Mouse (Mus musculus) cerebellum, adult 11-12 months (tissue): ENCODE results near the gene Rpgrip1l.

Experiments
- DNase-seq: peaks from one replicate; pipeline ENCODE4 v3.0.0; 2022

The Rpgrip1l gene

DNA sequence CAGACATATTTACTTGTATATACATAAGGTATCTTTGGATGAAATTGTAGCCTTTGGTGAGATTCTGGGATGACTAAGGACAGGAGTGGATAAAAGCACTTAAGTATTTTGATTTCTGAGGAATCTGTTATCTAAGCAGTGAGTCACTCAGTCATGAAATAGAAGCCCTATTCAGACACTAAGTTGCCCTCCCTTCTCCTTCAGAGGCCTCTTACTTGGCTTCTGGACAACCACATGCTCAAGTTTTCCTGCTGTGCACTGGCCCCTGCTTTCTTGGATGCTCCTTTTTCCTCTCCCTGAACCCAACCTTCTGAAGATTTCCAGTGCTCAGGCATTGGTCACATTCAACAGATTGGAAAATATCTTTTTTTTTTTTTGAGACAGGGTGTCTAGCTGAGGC is 48.5 kb downstream of the Rpgrip1l start:
- no peak for DNase-seq

- DNase-seq, result no peak
Measured at GRCm38 (mm10) chr8:91263939-91264338, 49.1 kb downstream of the Rpgrip1l start.

DNA sequence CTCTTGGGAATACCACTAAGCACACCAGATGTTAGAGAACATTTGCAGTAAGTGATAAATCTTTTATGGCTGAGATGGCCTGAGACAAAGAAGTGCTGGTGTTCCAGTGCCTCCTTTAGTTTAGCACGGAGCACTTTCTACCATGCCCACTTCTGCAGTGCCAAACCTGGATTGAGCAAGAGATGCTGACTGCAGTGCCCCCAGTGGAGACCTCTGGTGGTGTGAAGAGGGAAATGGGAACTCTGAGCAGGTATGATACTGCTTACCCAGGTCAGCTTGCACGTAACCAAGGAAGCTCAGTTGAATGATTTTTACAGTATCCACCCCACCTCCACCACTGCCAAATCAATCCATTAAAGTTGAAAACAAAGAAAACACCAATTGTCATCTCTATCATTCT is 51.5 kb downstream of the Rpgrip1l start:
- DNase-seq, result no peak

DNA sequence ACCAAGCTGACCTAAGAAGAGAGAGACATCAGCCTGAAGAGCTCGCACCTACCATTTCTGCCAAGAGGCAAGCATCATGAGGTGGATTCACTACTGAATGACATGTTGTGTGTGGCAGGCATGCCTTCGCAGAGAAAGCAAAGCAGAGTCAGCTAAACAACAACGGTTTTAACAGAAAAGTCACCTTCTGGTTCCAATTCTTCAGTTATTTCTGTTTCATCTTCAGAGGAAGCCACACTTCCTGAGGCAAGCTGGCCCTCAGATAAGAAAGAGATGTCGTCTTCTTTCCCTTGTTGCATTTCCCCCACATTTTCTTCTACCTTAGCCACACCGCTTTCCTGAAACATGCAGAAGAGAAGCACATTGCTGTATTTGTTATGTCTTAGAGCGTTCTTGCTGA is 62.1 kb downstream of the Rpgrip1l start:
- no peak for DNase-seq

- no peak for DNase-seq
Measured at GRCm38 (mm10) chr8:91249758-91250466, 63.1 kb downstream of the Rpgrip1l start.

- no peak for DNase-seq
Measured at GRCm38 (mm10) chr8:91245821-91246454, 67.1 kb downstream of the Rpgrip1l start.

GRCm38 (mm10) chr8:91242721-91243120 is 70.3 kb downstream of the Rpgrip1l start:
- DNase-seq, result no peak

GRCm38 (mm10) chr8:91241873-91242519 is 71.1 kb downstream of the Rpgrip1l start:
- DNase-seq, result no peak

DNA sequence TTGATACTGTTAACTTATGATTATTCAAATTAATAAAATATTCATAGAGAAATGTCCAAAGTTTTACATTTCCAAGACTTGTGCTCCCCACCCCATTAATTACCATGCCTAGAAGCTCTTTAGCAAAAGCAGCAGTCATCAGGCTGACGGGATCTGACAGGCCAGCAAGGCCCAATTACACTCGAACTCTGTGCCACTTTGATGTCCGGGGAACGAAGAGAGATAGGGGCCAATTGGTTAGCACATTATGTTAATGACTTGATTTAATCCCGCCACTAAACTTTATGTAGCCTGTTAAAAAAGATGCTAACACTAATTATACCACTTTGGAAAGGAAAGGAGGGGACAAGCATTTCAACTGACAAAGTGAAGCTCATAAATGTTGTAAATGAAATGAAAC is 71.7 kb downstream of the Rpgrip1l start:
- no peak for DNase-seq

DNA sequence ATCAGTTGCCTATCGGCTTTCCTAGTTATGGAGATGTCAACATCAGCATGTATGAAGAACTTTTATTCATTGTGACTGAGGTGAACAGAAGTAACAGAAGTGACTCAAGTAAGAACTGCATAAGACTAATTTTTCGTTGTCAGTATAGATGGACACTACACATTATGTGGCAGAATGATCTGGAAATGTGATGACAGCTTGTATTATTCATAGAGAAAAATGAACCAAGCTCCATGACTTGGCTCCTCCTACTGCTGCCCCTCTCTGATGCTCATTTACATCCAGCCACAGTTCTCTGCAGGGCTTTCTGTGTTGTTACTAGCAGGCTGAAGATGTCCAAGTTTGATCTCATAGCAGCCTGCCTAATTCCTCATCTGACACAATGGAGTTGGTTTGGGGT is 75.9 kb downstream of the Rpgrip1l start:
- no peak for DNase-seq

DNA sequence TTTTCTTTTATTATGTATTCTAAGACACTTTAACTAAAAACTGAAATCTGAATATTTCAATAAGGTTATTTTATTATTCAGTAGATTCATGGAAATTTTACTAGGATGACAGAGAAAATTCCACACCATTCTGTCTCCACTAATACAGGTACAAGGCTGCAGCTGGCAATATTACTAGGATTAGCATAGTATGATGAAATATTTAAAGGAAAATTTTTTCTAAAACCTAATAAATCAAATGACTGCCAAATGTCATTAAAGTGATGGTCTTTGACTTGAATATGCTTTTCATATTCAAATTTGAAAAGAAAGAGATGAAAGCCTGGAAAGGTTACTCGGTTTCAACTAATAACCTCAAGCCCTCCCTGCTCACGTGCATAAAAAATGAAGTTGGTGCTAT is 79.0 kb downstream of the Rpgrip1l start:
- DNase-seq, result no peak

DNA sequence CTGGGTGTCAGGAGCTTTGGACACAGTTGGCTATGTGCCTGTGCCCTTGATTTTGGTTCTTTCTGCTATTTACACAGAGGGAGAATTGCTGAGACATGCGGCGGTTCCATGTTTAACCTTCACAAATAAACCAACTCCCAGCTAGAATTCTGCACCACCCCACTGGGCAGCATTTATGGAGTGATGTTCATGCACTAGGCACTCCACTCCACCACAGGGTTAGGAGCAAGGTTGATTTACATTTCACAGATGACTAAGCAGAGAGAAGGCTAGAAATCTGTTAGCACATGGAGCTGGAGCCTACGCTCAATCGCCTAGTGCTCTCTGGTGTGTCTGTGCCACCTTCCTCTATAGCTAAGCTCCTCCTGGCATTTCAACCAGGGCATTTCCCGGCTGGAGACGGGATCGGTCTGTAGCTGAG is 85.6 kb downstream of the Rpgrip1l start:
- peak; percentile 67 for DNase-seq

- DNase-seq, result no peak
Measured at GRCm38 (mm10) chr8:91224227-91224626, 88.8 kb downstream of the Rpgrip1l start.

- no peak for DNase-seq
Measured at GRCm38 (mm10) chr8:91221841-91222240, 91.2 kb downstream of the Rpgrip1l start.

DNA sequence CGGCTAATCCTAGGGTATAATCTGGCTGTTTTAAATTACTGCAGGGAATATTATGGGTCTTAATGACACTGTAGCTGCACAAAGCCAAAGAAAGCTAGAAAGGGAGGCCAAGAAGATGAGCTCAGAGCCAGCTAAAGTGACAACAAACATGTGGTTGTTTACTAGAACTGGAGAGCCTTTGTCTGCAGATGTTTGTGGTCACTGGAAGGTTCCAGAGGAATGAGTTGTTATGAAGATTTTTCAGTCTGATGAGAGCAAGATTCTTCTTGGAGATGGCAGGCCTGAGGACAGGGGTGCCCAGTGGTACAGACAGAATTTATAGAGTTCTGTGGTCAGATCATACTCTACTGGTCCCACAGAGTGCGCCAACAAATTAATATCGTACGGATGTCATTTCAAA is 94.8 kb downstream of the Rpgrip1l start:
- no peak for DNase-seq

DNA sequence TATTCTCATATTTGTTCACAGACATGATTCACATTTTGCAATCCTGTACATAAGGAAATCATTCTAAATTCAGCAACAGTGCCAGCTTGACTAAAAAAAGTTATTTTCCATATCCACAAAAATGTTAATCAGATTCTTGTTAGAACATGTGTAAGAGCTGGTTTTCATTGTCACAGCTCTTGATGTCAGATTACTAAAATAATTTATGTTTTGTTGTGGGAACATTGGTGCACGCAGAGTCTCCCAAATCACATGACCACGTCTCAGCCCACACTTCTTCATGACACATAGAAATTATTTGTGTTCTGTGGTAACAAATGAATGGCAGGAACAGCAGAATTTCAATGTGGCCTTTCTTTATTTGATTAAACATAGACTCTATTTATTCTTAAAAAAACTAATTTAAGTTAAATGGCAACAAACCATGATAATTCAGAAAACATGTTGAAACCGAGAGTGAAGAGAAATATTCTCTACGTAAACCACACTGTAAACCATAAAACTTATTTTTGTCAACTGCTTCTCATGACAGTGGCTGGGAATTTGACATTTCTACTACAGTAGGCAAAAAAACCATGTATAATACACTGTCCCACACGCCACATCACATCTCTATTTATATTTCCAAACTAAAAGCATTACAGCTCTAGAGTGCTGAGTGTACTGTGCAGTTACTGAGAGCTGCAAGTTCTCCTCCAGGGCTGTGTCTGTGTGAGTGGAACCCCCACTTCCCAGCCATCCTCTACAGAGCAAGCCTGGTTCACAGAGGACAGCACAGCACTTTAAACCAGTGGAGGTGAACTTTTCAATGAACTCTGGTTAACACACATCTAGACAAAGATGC is 95.8 kb downstream of the Rpgrip1l start:
- no peak for DNase-seq

- DNase-seq, result no peak
Measured at GRCm38 (mm10) chr8:91214287-91214686, 98.8 kb downstream of the Rpgrip1l start.

GRCm38 (mm10) chr8:91212948-91213347 is 100.1 kb downstream of the Rpgrip1l start:
- no peak for DNase-seq

- DNase-seq, result no peak
Measured at GRCm38 (mm10) chr8:91209658-91210057, 103.4 kb downstream of the Rpgrip1l start.

DNA sequence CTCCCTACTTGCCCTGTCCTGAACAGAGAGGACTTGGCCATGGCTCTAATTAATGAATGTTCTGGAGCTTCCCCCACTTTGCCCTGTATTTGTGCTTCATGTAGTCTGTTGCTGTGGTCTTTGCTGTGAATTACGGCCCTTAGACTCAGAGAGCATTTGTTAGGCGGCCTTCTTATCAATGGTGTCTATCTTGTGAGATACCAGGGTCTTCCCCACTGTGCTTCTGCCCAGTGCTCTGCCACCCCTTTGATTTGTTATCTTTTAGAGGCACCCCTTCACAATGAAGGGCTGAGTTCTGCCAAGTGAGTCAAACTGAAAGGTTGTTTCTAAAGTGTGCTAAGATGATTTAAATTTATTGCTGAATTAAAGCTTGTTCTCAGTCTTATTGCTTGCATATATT is 105.4 kb downstream of the Rpgrip1l start:
- no peak for DNase-seq

DNA sequence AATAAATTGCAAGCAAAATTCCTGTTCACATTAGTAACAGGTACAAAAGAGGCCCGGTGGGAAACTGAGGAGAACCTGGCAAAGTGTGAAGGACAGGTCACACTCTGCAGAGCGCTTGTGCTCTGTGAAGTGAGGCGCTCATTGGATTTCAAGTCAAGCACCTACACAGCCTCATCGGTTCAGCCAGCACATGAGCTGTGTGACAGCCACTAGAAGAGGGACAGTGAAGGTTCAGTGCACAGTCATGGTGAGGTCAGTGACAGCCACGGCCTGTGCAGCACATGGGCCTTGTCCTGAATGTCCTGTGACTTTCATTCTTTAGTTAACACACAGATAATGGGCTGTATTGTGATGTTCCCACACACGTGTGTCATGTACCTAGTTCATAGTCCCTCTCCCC is 107.2 kb downstream of the Rpgrip1l start:
- DNase-seq, result no peak

DNA sequence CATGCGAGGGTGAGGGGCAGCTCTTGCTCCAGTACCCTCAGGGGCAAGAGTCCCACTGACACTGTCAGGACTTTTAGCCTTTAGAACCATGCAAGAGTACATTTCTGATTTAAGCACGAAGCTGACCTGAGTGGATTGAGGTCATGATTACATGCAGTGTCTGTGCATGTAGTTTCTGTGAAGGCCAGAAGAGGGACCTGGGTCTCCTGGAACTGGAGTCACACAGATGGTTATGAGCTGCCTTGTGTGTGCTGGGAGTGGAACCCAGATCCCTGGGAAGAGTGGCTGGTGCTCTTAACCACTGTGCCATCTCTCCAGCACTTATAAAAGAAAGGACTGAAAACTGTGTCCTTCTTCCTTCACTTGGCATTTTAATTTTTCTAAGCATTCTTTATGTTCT is 111.9 kb downstream of the Rpgrip1l start:
- no peak for DNase-seq

GRCm38 (mm10) chr8:91199876-91200275 is 113.2 kb downstream of the Rpgrip1l start, which contains the start of gene Aktip:
Aktip (minus strand) TSS chr8:91199976.
- no peak for DNase-seq
